Comparison of ENCODE assay signal across 10 mouse cellular contexts in genomic region chr11:113658319-113658718, GRCm38 (mm10).
"Had no signal": no experiment of that assay in that cellular context is flagged by ENCODE, and none has a peak within 500 bp of the region (broad histone marks: within the 10 kb centered on the region; RNA-seq: fewer than 3 reads in every experiment).

No protein-coding gene starts in this region.

- H3K27me3 ChIP-seq: limb, embryonic 15.5 days; liver, embryonic 12.5 days; neural tube, embryonic 12.5 days had no signal

- DNase-seq: lung, embryonic 14.5 days; lung, postnatal 10 days; lung, postnatal 4 days; midbrain, embryonic 14.5 days; right cerebral cortex, postnatal 25 days; thymus, postnatal 36 days had no signal

- ATAC-seq: liver, embryonic 12.5 days had no signal

- H3K9me3 ChIP-seq: limb, embryonic 15.5 days; liver, embryonic 12.5 days; midbrain, embryonic 10.5 days; neural tube, embryonic 12.5 days had no signal

- H3K4me3 ChIP-seq: limb, embryonic 15.5 days; liver, embryonic 12.5 days; midbrain, embryonic 10.5 days; neural tube, embryonic 12.5 days had no signal

- H3K9ac ChIP-seq: limb, embryonic 15.5 days; liver, embryonic 12.5 days; lung, embryonic 14.5 days had no signal

- H3K4me2 ChIP-seq: limb, embryonic 15.5 days; liver, embryonic 12.5 days; lung, embryonic 14.5 days; neural tube, embryonic 12.5 days had no signal

- H3K27ac ChIP-seq: limb, embryonic 15.5 days; liver, embryonic 12.5 days; midbrain, embryonic 10.5 days; neural tube, embryonic 12.5 days had no signal

- H3K4me1 ChIP-seq: liver, embryonic 12.5 days; midbrain, embryonic 10.5 days had no signal
